Mouse (Mus musculus) liver, embryonic 16.5 days (tissue): Measurements from ENCODE around the gene Csf3. TPM values are rescaled to one million over a fixed set of nuclear protein-coding genes. Genes with fewer than 3 reads are reported as not detected.
A peak's percentile ranks its signal among the peaks of the same experiment; 100 is the strongest.
"Not testable (repeated sequence)": the region's sequence is repeated elsewhere in the genome, so short reads cannot be mapped to it uniquely, and the experiment has no call there.

ENCODE experiments used
- ATAC-seq: fragments of 200-750 bp; cut with Nextera tagmentation; 2 replicates; pipeline ENCODE4 v1.8.0; 2017; ENCODE audit warnings: low read depth, mild to moderate bottlenecking, moderate number of reproducible peaks, moderate library complexity
- H3K27ac ChIP-seq: fragments of 300-500 bp; sonication (generic); 2 replicates; pipeline ENCODE4 v1.5.1; 2014; ENCODE audit warnings: mild to moderate bottlenecking, low read length
- H3K27me3 ChIP-seq: fragments of 300-500 bp; sonication (generic); 2 replicates; pipeline ENCODE4 v1.6.1; 2014; ENCODE audit warnings: low read depth, low read length, mixed read lengths; ENCODE audit not compliant: control insufficient read depth, insufficient read depth
- H3K36me3 ChIP-seq: fragments of 300-500 bp; sonication (generic); 2 replicates; pipeline ENCODE4 v1.6.1; 2014; ENCODE audit warnings: mild to moderate bottlenecking; ENCODE audit not compliant: control insufficient read depth, insufficient read depth
- H3K4me1 ChIP-seq: fragments of 300-500 bp; sonication (generic); 2 replicates; pipeline ENCODE4 v1.6.1; 2014; ENCODE audit warnings: low read depth, low read length, mixed read lengths; ENCODE audit not compliant: control insufficient read depth
- H3K4me2 ChIP-seq: fragments of 300-500 bp; sonication (generic); 2 replicates; pipeline ENCODE4 v1.6.1; 2014; ENCODE audit warnings: low read depth, low read length, mixed read lengths
- H3K4me3 ChIP-seq: fragments of 300-500 bp; sonication (generic); 2 replicates; pipeline ENCODE4 v1.5.1; 2014; ENCODE audit warnings: low read depth, mild to moderate bottlenecking, low read length
- H3K9ac ChIP-seq: fragments of 300-500 bp; sonication (generic); 2 replicates; pipeline ENCODE4 v1.6.1; 2014; ENCODE audit warnings: low read depth, low read length
- H3K9me3 ChIP-seq: fragments of 300-500 bp; sonication (generic); replicated peaks from 2 replicates; pipeline ENCODE4 v1.6.1; 2016; ENCODE audit warnings: low read length; ENCODE audit not compliant: control insufficient read depth
- WGBS: fragments of 180-500 bp; shearing (Covaris S2); extraction: QIAGEN DNeasy Blood & Tissue Kit; methylation state at CpG from one replicate; pipeline ENCODE4 v1.1.7; 2014; ENCODE audit not compliant: insufficient replicate concordance; 5-methylcytosine and 5-hydroxymethylcytosine counted together
- polyA plus RNA-seq: library from polyadenylated mRNA; unstranded; fragments of >200 nt; fragmentation: Nextera tagmentation; extraction: Ambion mirVana; gene quantifications from 2 replicates; pipeline ENCODE4 v1.2.1, GENCODE M21; 2015

Csf3 gene
- polyA plus RNA-seq, 1 experiment from 2014 or later: not detected

- ATAC-seq: no peak
- Histone ChIP-seq H3K4me3 (no peak overlapping the region), H3K27me3 (no peaks in the 10 kb centered on the region), H3K4me1 (peaks cover 12% of the 10 kb centered on the region), H3K9ac (no peak overlapping the region), H3K4me2 (no peak overlapping the region), H3K9me3 (peaks cover 3% of the 10 kb centered on the region; the same call in 1 of the 2 replicates), H3K36me3 (no peaks in the 10 kb centered on the region), H3K27ac (no peak overlapping the region)
- 71% methylated on average over 3 of the region's 3 CpGs for WGBS
These were observed 33.0 kb downstream of the Csf3 start for GRCm38 (mm10) chr11:98734020-98734419.

- H3K36me3 ChIP-seq: no peaks in the 10 kb centered on the region
- no peak overlapping the region for H3K4me3 ChIP-seq
- 82% methylated on average over 4 of the region's 4 CpGs for WGBS
- peaks cover 20% of the 10 kb centered on the region for H3K4me1 ChIP-seq
- no peak overlapping the region for H3K4me2 ChIP-seq
- H3K27me3 ChIP-seq: no peaks in the 10 kb centered on the region
- H3K27ac ChIP-seq: no peak overlapping the region
- ATAC-seq: no peak
- H3K9me3 ChIP-seq: peaks cover 3% of the 10 kb centered on the region; the same call in 1 of the 2 replicates
- no peak overlapping the region for H3K9ac ChIP-seq
These were observed 34.0 kb downstream of the Csf3 start for GRCm38 (mm10) chr11:98735111-98735510.

GRCm38 (mm10) chr11:98736176-98736575 is 35.1 kb downstream of the Csf3 start:
- Histone ChIP-seq H3K9ac (no peak overlapping the region), H3K4me2 (no peak overlapping the region), H3K4me1 (peaks cover 29% of the 10 kb centered on the region), H3K27ac (no peak overlapping the region), H3K27me3 (no peaks in the 10 kb centered on the region), H3K4me3 (no peak overlapping the region), H3K9me3 (peaks cover 3% of the 10 kb centered on the region; the same call in 1 of the 2 replicates), H3K36me3 (no peaks in the 10 kb centered on the region)
- no peak for ATAC-seq
- 71% methylated on average over 1 of the region's 1 CpGs for WGBS

GRCm38 (mm10) chr11:98737220-98737619 is 36.2 kb downstream of the Csf3 start:
- H3K27me3 ChIP-seq, H3K27ac ChIP-seq, H3K36me3 ChIP-seq, H3K4me3 ChIP-seq, H3K4me2 ChIP-seq, ATAC-seq, H3K9ac ChIP-seq, H3K9me3 ChIP-seq: not testable (repeated sequence)
- peaks cover 29% of the 10 kb centered on the region for H3K4me1 ChIP-seq
- 58% methylated on average over 2 of the region's 2 CpGs for WGBS

GRCm38 (mm10) chr11:98738428-98738911 is 37.4 kb downstream of the Csf3 start:
- 47% methylated on average over 4 of the region's 4 CpGs for WGBS
- Histone ChIP-seq H3K4me2 (peak overlapping the region; percentile 15; the same call in 1 of the 2 replicates), H3K4me1 (peaks cover 42% of the 10 kb centered on the region), H3K4me3 (no peak overlapping the region), H3K9ac (no peak overlapping the region), H3K27me3 (no peaks in the 10 kb centered on the region), H3K36me3 (no peaks in the 10 kb centered on the region), H3K27ac (no peak overlapping the region), H3K9me3 (peaks cover 3% of the 10 kb centered on the region; the same call in 1 of the 2 replicates)
- ATAC-seq: no peak

GRCm38 (mm10) chr11:98738925-98739324 is 37.9 kb downstream of the Csf3 start:
- Histone ChIP-seq H3K4me2 (peak overlapping the region; percentile 15; the same call in 1 of the 2 replicates), H3K36me3 (no peaks in the 10 kb centered on the region), H3K9me3 (peaks cover 3% of the 10 kb centered on the region; the same call in 1 of the 2 replicates), H3K27me3 (no peaks in the 10 kb centered on the region), H3K4me3 (no peak overlapping the region), H3K4me1 (peaks cover 46% of the 10 kb centered on the region), H3K27ac (no peak overlapping the region), H3K9ac (no peak overlapping the region)
- ATAC-seq: no peak
- 33% methylated on average over 9 of the region's 9 CpGs for WGBS

GRCm38 (mm10) chr11:98740026-98740392 is 38.9 kb downstream of the Csf3 start:
- Histone ChIP-seq H3K27ac (peak overlapping the region; percentile 74), H3K9ac (peak overlapping the region; percentile 84; the same call in 1 of the 2 replicates), H3K36me3 (no peaks in the 10 kb centered on the region), H3K4me3 (peak overlapping the region; percentile 85), H3K9me3 (no peaks in the 10 kb centered on the region), H3K27me3 (no peaks in the 10 kb centered on the region), H3K4me1 (peaks cover 57% of the 10 kb centered on the region), H3K4me2 (peak overlapping the region; percentile 93)
- ATAC-seq: no peak
- WGBS: 18% methylated on average over 8 of the region's 8 CpGs

GRCm38 (mm10) chr11:98740393-98741050 is 39.5 kb downstream of the Csf3 start, which contains the start of gene Thra:
Gene Thra, plus strand, starts transcription at chr11:98740638.
- Histone ChIP-seq H3K9me3 (no peaks in the 10 kb centered on the region), H3K36me3 (no peaks in the 10 kb centered on the region), H3K27ac (peak within 1 kb of the TSS; percentile 74), H3K4me2 (peak within 1 kb of the TSS; percentile 93), H3K9ac (peak within 1 kb of the TSS; percentile 84), H3K4me3 (peak within 1 kb of the TSS; percentile 85), H3K4me1 (peaks cover 62% of the 10 kb centered on the region), H3K27me3 (no peaks in the 10 kb centered on the region)
- whole genome bisulfite sequencing: under 1% methylated on average over 22 of the region's 22 CpGs
- ATAC-seq: peak; percentile 78

GRCm38 (mm10) chr11:98741051-98741620 is 40.1 kb downstream of the Csf3 start:
- H3K4me1 ChIP-seq: peaks cover 68% of the 10 kb centered on the region

More at GRCm38 (mm10) chr11:98741051-98741620, 40.1 kb downstream of the Csf3 start:
- peak overlapping the region; percentile 85 for H3K4me3 ChIP-seq
- no peaks in the 10 kb centered on the region for H3K9me3 ChIP-seq
- 0% methylated on average over 17 of the region's 17 CpGs for WGBS
- ATAC-seq: no peak; the same call in 1 of the 2 replicates
- peak overlapping the region; percentile 84 for H3K9ac ChIP-seq
- H3K27me3 ChIP-seq: no peaks in the 10 kb centered on the region
- no peaks in the 10 kb centered on the region for H3K36me3 ChIP-seq
- peak overlapping the region; percentile 93 for H3K4me2 ChIP-seq
- H3K27ac ChIP-seq: peak overlapping the region; percentile 74
